Mouse (Mus musculus) lung, embryonic 15.5 days (tissue): ENCODE measurements at regions not wholly inside any gene's neighbourhood (a gene's known extent, or its start where the extent isn't known, plus 50 kb on each side); places are given as distances from the start of the nearest gene placed in this dataset.

Experiments used
- ATAC-seq: fragments of 200-750 bp; cut with Nextera tagmentation; 2 replicates; pipeline ENCODE4 v1.8.0; 2017; ENCODE audit warnings: moderate number of reproducible peaks, borderline replicate concordance; ENCODE audit not compliant: low FRiP score, low TSS enrichment; ENCODE audit errors: extremely low read depth
- H3K27ac ChIP-seq: fragments of 300-500 bp; sonication (generic); 2 replicates; pipeline ENCODE4 v1.5.1; 2015; ENCODE audit warnings: moderate library complexity, mild to moderate bottlenecking, inconsistent platforms
- H3K27me3 ChIP-seq: fragments of 300-500 bp; sonication (generic); 2 replicates; pipeline ENCODE4 v1.6.1; 2015; ENCODE audit warnings: inconsistent platforms
- H3K36me3 ChIP-seq: fragments of 300-500 bp; sonication (generic); 2 replicates; pipeline ENCODE4 v1.6.1; 2015; ENCODE audit warnings: inconsistent platforms
- H3K4me1 ChIP-seq: fragments of 300-500 bp; sonication (generic); 2 replicates; pipeline ENCODE4 v1.6.1; 2015; ENCODE audit warnings: inconsistent platforms
- H3K4me2 ChIP-seq: fragments of 300-500 bp; sonication (generic); 2 replicates; pipeline ENCODE4 v1.6.1; 2015; ENCODE audit warnings: inconsistent platforms, mild to moderate bottlenecking, moderate library complexity
- H3K4me3 ChIP-seq: fragments of 300-500 bp; sonication (generic); 2 replicates; pipeline ENCODE4 v1.5.1; 2015; ENCODE audit warnings: mild to moderate bottlenecking, inconsistent platforms
- H3K9ac ChIP-seq: fragments of 300-500 bp; sonication (generic); 2 replicates; pipeline ENCODE4 v1.6.1; 2015; ENCODE audit warnings: inconsistent platforms
- H3K9me3 ChIP-seq: fragments of 300-500 bp; sonication (generic); 2 replicates; pipeline ENCODE4 v1.6.1; 2016; ENCODE audit warnings: inconsistent platforms
- WGBS: fragments of 180-500 bp; shearing (Covaris S2); methylation state at CpG from one replicate; pipeline ENCODE4 v1.1.7; 2015; 5-methylcytosine and 5-hydroxymethylcytosine counted together

DNA sequence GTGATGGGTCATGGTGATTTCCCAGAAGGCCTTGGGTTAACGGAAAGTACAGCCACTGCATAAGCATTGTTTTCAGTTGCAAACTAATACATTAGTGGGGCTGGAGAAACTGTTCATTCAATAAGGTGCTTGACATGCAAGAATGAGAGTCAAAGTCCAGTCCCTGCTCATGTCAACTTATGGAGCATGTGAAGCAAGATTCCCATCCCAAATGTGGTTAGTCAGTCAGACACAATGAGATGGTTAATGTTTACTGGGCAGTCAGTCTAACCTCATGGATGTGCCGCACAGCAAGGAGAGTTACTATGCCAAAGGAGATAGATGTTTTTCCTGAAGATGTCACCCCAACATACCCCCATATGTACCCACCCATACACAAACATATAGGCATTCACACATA, 993.8 kb upstream of the Jmjd1c start:
- WGBS = 77% methylated on average over 2 of the region's 2 CpGs
- H3K27ac ChIP-seq = no peak overlapping the region
- no peak overlapping the region for H3K4me2 ChIP-seq
- no peaks in the 10 kb centered on the region for H3K9me3 ChIP-seq
- no peaks in the 10 kb centered on the region for H3K27me3 ChIP-seq
- no peaks in the 10 kb centered on the region for H3K4me1 ChIP-seq
- no peak overlapping the region for H3K4me3 ChIP-seq
- H3K36me3 ChIP-seq = no peaks in the 10 kb centered on the region
- ATAC-seq = no peak
- no peak overlapping the region for H3K9ac ChIP-seq

- Histone ChIP-seq H3K27ac (no peak overlapping the region), H3K27me3 (no peaks in the 10 kb centered on the region), H3K4me1 (no peaks in the 10 kb centered on the region), H3K9ac (no peak overlapping the region), H3K9me3 (no peaks in the 10 kb centered on the region), H3K36me3 (no peaks in the 10 kb centered on the region), H3K4me2 (no peak overlapping the region), H3K4me3 (no peak overlapping the region)
- 32% methylated on average over 3 of the region's 3 CpGs for WGBS
- ATAC-seq = no peak
These were observed 964.6 kb upstream of the Jmjd1c start for GRCm38 (mm10) chr10:66131361-66131760.

DNA sequence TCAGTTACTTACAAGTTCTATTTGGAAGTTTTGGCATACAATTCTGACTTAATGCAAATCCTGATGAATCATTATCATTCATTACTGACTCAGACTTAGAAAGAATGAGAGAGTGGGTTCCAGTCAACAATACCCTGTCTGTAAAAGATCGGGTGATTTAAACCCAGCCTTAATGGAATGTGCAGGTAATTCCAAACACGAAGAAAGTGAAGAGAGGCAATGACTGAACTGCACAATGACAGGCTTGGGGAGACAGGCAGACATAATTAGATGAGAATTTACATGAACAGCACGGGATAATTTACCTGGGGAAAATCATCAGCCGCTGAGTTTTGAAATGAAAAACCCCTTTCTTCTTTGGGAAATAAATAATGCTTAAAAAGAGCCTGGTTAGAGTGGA, 963.9 kb upstream of the Jmjd1c start:
- Histone ChIP-seq H3K36me3 (no peaks in the 10 kb centered on the region), H3K9me3 (no peaks in the 10 kb centered on the region), H3K4me1 (no peaks in the 10 kb centered on the region), H3K27me3 (no peaks in the 10 kb centered on the region), H3K9ac (no peak overlapping the region), H3K4me3 (no peak overlapping the region), H3K27ac (no peak overlapping the region), H3K4me2 (no peak overlapping the region)
- ATAC-seq = no peak
- 68% methylated on average over 4 of the region's 4 CpGs for WGBS

DNA sequence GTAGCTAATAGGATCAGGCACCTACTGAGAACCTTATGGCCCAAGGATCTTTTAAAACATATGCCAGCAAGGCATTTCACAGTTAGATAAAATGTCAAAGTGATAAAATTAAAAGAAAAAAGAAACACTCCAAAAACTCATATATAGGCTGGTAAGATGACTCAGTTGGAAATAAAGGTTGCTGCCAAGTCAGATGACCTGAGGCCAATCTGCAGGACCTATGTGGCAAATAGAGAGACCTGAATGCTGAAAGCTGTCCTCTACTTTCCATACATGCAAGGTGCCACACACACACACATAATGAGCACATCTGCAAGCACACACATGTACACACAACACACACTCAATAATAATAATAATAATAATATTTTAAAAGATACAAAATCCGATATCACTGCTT, 953.5 kb upstream of the Jmjd1c start:
- Histone ChIP-seq H3K4me3 (no peak overlapping the region), H3K9me3 (no peaks in the 10 kb centered on the region)

GRCm38 (mm10) chr10:66142910-66143309, 953.0 kb upstream of the Jmjd1c start:
- Histone ChIP-seq H3K4me3 (no peak overlapping the region), H3K4me2 (no peak overlapping the region), H3K4me1 (no peaks in the 10 kb centered on the region), H3K27me3 (no peaks in the 10 kb centered on the region), H3K36me3 (no peaks in the 10 kb centered on the region), H3K9ac (no peak overlapping the region), H3K27ac (no peak overlapping the region), H3K9me3 (no peaks in the 10 kb centered on the region)
- ATAC-seq = no peak

More for the DNA sequence above, 953.5 kb upstream of the Jmjd1c start:
- no peak overlapping the region for H3K4me2 ChIP-seq
- WGBS = 91% methylated on average over 1 of the region's 1 CpGs
- no peaks in the 10 kb centered on the region for H3K27me3 ChIP-seq
- no peak overlapping the region for H3K27ac ChIP-seq
- no peak overlapping the region for H3K9ac ChIP-seq
- H3K36me3 ChIP-seq = no peaks in the 10 kb centered on the region
- no peaks in the 10 kb centered on the region for H3K4me1 ChIP-seq
- no peak for ATAC-seq

GRCm38 (mm10) chr10:66150966-66151365, 945.0 kb upstream of the Jmjd1c start:
- Histone ChIP-seq H3K9ac (no peak overlapping the region), H3K4me1 (no peaks in the 10 kb centered on the region), H3K36me3 (no peaks in the 10 kb centered on the region), H3K27ac (no peak overlapping the region), H3K27me3 (no peaks in the 10 kb centered on the region), H3K4me3 (no peak overlapping the region), H3K9me3 (no peaks in the 10 kb centered on the region), H3K4me2 (no peak overlapping the region)
- 90% methylated on average over 2 of the region's 2 CpGs for WGBS
- ATAC-seq = no peak

- H3K9ac ChIP-seq = no peak overlapping the region
- H3K4me2 ChIP-seq = no peak overlapping the region
- no peak overlapping the region for H3K27ac ChIP-seq
- WGBS = 76% methylated on average over 4 of the region's 4 CpGs
- no peak overlapping the region for H3K4me3 ChIP-seq
- H3K36me3 ChIP-seq = no peaks in the 10 kb centered on the region
- no peaks in the 10 kb centered on the region for H3K9me3 ChIP-seq
- no peaks in the 10 kb centered on the region for H3K27me3 ChIP-seq
- no peak for ATAC-seq
- H3K4me1 ChIP-seq = no peaks in the 10 kb centered on the region
These were observed 943.1 kb upstream of the Jmjd1c start for GRCm38 (mm10) chr10:66152777-66153176.

GRCm38 (mm10) chr10:66160916-66161556, 934.9 kb upstream of the Jmjd1c start:
- ATAC-seq = no peak
- no peak overlapping the region for H3K9ac ChIP-seq
- no peak overlapping the region for H3K4me2 ChIP-seq
- no peaks in the 10 kb centered on the region for H3K9me3 ChIP-seq
- no peak overlapping the region for H3K27ac ChIP-seq
- no peaks in the 10 kb centered on the region for H3K27me3 ChIP-seq
- H3K4me3 ChIP-seq = no peak overlapping the region
- WGBS = 77% methylated on average over 5 of the region's 5 CpGs
- no peaks in the 10 kb centered on the region for H3K4me1 ChIP-seq
- no peaks in the 10 kb centered on the region for H3K36me3 ChIP-seq

GRCm38 (mm10) chr10:66172803-66173202, 923.1 kb upstream of the Jmjd1c start:
- H3K4me1 ChIP-seq = no peaks in the 10 kb centered on the region
- H3K9ac ChIP-seq = no peak overlapping the region
- WGBS = 76% methylated on average over 4 of the region's 4 CpGs
- H3K9me3 ChIP-seq = no peaks in the 10 kb centered on the region
- H3K27me3 ChIP-seq = no peaks in the 10 kb centered on the region
- H3K4me2 ChIP-seq = no peak overlapping the region
- no peak for ATAC-seq
- H3K36me3 ChIP-seq = no peaks in the 10 kb centered on the region
- H3K27ac ChIP-seq = no peak overlapping the region
- H3K4me3 ChIP-seq = no peak overlapping the region

DNA sequence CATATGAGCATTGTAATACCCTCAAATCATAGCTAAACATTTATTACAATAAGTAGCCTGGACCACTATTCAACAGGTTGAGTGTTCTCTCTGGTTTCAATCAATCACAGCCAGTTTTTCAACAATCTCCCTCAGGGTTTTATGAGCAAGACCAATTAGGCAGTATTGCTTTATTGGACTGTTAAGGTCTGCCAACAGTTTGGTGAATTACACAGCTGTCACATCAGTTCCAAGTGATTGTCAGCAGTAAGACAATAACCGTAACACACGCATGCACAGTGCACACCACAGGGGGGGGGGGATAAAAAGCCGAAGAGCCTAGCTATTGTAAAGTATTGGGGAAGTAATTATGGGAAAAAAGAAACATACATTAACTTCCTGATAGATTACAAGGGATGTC, 918.6 kb upstream of the Jmjd1c start:
- Histone ChIP-seq H3K27me3 (no peaks in the 10 kb centered on the region), H3K4me2 (no peak overlapping the region), H3K4me3 (no peak overlapping the region), H3K9me3 (no peaks in the 10 kb centered on the region), H3K27ac (no peak overlapping the region), H3K9ac (no peak overlapping the region), H3K36me3 (no peaks in the 10 kb centered on the region), H3K4me1 (no peaks in the 10 kb centered on the region)
- 76% methylated on average over 3 of the region's 3 CpGs for WGBS
- ATAC-seq = no peak

- Histone ChIP-seq H3K4me1 (no peaks in the 10 kb centered on the region), H3K9me3 (no peaks in the 10 kb centered on the region), H3K27me3 (no peaks in the 10 kb centered on the region), H3K27ac (no peak overlapping the region), H3K4me2 (no peak overlapping the region), H3K9ac (no peak overlapping the region), H3K4me3 (no peak overlapping the region), H3K36me3 (no peaks in the 10 kb centered on the region)
- no peak for ATAC-seq
- WGBS = 71% methylated on average over 2 of the region's 2 CpGs
These were observed 914.7 kb upstream of the Jmjd1c start for GRCm38 (mm10) chr10:66181231-66181630.

DNA sequence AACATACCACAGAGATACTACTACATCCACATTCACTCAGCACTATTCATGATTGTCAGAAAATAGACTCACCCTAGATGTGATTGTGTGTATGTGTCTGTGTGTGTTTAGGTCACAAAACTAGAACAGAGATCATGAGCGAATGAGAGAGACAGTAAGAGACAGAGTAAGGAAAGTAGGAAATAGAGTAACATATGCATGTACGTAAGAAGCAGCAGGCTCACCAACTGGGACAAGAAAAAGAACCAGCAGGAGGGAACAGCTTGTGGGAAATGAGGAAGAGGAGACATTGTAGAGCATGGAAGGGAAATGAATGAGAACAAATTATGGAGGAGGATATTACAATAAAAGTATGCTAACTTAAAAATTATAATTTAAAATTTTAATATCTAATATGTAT, 912.9 kb upstream of the Jmjd1c start:
- no peak for ATAC-seq
- Histone ChIP-seq H3K27ac (no peak overlapping the region), H3K4me1 (no peaks in the 10 kb centered on the region), H3K4me2 (no peak overlapping the region), H3K9me3 (no peaks in the 10 kb centered on the region), H3K9ac (no peak overlapping the region), H3K36me3 (no peaks in the 10 kb centered on the region), H3K27me3 (no peaks in the 10 kb centered on the region), H3K4me3 (no peak overlapping the region)
- 83% methylated on average over 2 of the region's 2 CpGs for WGBS

GRCm38 (mm10) chr10:66187038-66187437, 908.9 kb upstream of the Jmjd1c start:
- no peak for ATAC-seq
- WGBS = 73% methylated on average over 1 of the region's 1 CpGs
- H3K9ac ChIP-seq = no peak overlapping the region

More at GRCm38 (mm10) chr10:66187038-66187437, 908.9 kb upstream of the Jmjd1c start:
- Histone ChIP-seq H3K4me2 (no peak overlapping the region), H3K36me3 (no peaks in the 10 kb centered on the region), H3K27me3 (no peaks in the 10 kb centered on the region), H3K27ac (no peak overlapping the region), H3K4me3 (no peak overlapping the region), H3K9me3 (no peaks in the 10 kb centered on the region), H3K4me1 (no peaks in the 10 kb centered on the region)
